Mouse (Mus musculus) thymus, postnatal 0 days (tissue): ENCODE measurements around the gene Bscl2. TPM values are rescaled to one million over a fixed set of nuclear protein-coding genes. Genes with fewer than 3 reads are reported as not detected.

ENCODE experiments used
- DNase-seq: peaks from one replicate; pipeline ENCODE4 v3.0.0-alpha.2; 2015; ENCODE audit warnings: low spot score
- polyA plus RNA-seq: library from polyadenylated mRNA; unstranded; fragments of >200 nt; fragmentation: Nextera tagmentation; extraction: Ambion mirVana; gene quantifications from 2 replicates; pipeline ENCODE4 v1.2.1, GENCODE M21; 2015

Gene Bscl2
- 54.6 and 63.0 TPM in 2 replicates for polyA plus RNA-seq

- DNase-seq: peak; percentile 84
Observed at GRCm38 (mm10) chr19:8837251-8837791, at the start of gene Bscl2. Bscl2 (plus strand) TSS chr19:8837467.

GRCm38 (mm10) chr19:8788521-8788920 lies 48.7 kb upstream of the Bscl2 start:
- no peak for DNase-seq

- DNase-seq: no peak
Observed at GRCm38 (mm10) chr19:8789171-8789570, 48.1 kb upstream of the Bscl2 start.

- DNase-seq: no peak
Observed at GRCm38 (mm10) chr19:8790171-8790570, 47.1 kb upstream of the Bscl2 start.

DNA sequence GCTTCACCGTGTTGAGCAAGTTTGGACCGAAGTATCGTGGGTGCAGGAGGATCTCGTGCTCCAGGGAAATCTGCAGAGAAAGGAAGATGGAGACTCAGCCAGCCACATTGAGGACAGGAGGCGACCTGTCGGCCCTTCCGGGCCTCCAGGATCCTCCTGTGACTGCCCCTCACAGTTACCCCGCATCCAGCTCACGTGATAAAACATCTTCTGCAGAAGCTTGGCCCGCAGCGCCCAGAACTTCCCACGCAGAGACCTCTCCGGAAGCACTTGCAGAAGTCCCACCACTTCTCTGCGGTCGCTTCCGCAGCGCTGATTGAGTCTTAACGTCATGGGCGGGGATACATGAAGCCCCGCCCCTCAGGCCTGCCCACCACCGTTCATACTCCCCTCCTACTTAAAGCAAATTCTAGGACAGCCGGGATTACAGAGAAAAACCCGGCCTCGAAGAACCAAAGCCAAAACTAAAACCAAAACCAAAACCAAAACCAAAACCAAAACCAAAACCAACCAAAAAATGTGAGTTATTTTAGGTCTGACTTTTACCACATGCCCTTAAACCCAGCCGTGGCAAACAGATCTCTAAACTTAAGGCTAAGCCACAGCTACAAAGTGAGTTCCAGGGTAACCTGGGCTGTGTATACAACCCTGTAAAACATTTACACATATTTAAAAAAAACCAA lies 38.9 kb upstream of the Bscl2 start, which contains the start of gene Polr2g:
TSS of gene Polr2g (minus strand) at position 314 of the 683 bp plus-strand sequence.
- peak; percentile 93 for DNase-seq

- DNase-seq: no peak
Observed at GRCm38 (mm10) chr19:8798947-8799315, 38.3 kb upstream of the Bscl2 start.

DNA sequence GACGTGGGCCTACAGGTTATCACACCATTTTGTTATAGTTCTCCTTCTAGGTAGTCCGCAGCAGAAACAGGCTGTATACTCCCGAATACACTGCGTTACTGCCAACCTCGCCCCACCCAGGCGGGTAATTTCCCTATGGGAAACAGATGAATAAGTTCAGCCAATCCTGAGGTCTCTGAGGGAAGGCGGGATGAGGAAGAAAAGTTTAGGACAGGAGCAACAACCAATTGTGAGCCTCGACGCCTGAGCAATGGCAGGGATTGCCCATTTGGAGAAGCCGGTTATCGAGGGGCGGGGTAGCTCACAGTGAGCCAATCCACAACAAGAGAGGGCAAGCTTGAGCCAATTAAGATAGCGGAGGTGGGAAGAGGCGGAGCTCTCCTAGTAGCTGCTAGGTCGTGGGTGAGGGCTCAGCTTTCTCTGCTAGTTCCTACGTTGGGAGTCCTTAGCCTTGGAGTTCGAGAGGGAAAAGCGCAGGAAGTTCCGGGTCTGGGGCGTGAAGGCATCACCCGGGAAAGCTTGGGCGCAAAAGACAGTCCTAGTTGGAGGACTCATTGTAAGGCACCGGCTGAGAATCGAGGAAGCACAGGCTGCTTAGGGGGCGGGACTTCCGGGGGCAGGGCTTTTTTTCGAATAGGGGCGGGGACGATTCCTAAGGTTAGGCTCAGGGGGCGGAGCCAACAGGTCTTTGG lies 35.0 kb upstream of the Bscl2 start, which contains the start of gene Zbtb3:
TSS of gene Zbtb3 (plus strand) at position 426 of the 692 bp plus-strand sequence.
- DNase-seq: peak; percentile 96

DNA sequence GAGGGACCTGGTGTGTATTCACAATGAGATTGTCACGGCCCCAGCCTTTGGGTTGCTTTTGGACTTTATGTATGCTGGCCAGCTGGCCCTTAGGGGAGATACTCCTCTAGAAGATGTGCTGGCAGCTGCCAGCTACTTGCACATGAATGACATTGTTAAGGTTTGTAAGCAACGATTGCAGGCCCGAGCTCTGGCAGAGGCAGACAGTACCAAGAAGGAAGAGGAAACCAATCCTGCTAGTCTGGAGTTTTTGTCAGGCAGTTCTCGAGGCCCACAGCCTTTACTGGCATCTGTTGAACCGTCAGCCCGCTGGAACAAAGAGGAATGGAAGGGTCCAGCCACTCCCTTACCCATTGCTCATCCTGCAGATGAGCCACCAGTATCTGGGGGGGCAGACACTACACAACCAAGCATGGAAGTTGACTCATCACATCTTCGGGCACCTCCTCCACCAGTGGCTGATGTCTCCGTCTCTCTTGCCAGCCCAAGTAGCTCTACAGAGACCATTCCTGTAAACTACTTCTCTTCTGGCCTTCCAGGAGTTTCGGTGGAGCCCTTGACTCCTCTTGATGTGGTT lies 34.0 kb upstream of the Bscl2 start:
- DNase-seq: no peak

DNA sequence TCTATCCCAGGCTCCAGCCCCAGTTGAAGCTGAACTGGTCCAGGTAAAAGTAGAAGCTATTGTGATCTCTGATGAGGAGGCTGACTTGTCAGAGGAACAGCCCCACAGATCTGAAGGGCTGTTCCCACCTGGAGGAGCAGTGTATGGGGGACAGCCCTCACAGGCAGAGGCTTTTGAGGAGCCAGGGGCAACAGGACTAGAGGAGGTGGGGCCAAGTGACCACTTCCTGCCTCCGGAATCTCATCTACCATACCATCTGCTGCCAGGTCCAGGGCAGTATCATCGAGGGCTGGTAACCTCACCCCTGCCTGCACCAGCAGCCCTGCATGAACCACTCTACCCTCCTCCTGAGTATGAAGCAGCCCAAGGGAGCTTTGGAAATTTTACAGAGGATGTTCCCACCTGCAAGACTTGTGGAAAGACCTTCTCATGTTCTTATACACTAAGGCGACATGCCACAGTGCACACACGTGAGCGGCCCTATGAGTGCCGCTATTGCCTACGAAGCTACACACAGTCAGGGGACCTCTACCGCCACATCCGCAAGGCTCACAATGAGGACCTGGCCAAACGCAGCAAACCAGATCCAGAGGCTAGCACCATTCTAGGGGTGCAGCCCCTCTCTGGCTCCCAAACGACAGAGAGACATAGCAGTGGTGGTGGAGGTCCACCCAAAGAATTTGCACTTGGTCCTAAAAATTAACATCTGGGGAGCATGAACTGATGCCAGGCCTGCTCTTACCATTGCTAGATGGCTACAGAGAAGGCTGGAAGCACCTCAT lies 33.2 kb upstream of the Bscl2 start:
- DNase-seq: no peak

DNA sequence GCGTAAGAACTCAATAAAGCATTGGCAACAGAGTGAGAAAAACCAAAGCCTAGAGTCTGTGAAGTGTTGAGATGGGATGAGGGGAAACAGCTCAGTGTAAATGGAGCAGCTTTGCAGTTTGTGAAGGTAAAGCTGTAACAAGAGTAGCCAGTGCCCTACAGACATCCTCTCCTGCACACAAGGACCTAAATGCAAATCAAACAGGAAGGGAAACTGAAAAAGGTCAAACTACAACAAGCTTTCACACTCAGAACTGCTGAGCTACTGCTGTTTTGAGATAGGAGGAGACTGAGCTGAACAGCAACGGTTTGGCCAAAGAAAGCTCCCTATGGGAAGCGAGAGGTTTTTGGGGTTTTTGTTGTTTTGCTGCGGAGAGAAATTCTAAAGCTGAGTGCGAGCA lies 30.5 kb upstream of the Bscl2 start:
- DNase-seq: no peak

DNA sequence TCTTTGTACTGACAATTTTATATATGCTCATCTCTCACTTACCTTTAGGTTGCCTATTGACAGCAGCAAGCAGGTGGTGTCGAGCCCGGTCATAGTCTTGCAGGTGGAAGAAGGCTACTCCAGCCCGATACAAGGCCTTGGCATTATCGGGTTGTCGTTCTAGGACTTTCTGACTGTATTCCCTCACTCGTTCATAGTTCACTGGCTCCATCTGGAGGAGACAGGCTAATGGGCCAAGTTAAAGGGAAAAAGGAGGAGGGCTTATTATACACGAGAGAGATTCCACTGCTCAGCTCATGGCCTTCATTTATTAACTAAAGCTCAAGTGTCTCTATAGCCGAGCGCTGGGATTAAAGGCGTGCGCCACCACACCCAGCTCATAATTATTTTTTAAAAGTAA lies 21.5 kb upstream of the Bscl2 start:
- no peak for DNase-seq

DNA sequence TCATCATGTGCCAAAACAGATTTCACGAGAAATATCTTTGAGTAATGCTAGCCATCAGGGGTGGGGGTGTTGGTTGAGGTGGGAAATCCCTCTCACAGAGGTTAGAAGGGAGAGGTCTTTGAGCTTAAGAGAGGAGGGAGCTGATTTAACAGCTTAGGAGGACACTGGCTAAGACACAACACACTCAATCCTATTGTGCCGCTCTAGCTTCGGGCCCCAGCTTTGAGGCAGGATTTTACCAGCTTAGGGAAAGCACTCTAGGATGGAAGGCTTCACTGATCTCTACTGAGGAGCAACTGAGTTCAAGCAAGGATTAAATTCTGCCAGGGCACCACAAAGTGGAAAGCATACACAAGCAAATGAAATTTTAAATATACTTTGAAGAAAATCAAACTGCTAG lies 20.3 kb upstream of the Bscl2 start:
- DNase-seq: no peak

GRCm38 (mm10) chr19:8818301-8818798 lies 18.9 kb upstream of the Bscl2 start:
- peak; percentile 18 for DNase-seq

- peak; percentile 97 for DNase-seq
Observed at GRCm38 (mm10) chr19:8818801-8819595, 18.3 kb upstream of the Bscl2 start, which contains the start of gene Ttc9c. Ttc9c (minus strand) TSS chr19:8819333.

GRCm38 (mm10) chr19:8819596-8820423 lies 17.5 kb upstream of the Bscl2 start, which contains the start of gene Hnrnpul2:
Hnrnpul2 (plus strand) TSS chr19:8820010.
- DNase-seq: peak; percentile 100

- DNase-seq: no peak
Observed at GRCm38 (mm10) chr19:8820424-8820956, 16.8 kb upstream of the Bscl2 start.

DNA sequence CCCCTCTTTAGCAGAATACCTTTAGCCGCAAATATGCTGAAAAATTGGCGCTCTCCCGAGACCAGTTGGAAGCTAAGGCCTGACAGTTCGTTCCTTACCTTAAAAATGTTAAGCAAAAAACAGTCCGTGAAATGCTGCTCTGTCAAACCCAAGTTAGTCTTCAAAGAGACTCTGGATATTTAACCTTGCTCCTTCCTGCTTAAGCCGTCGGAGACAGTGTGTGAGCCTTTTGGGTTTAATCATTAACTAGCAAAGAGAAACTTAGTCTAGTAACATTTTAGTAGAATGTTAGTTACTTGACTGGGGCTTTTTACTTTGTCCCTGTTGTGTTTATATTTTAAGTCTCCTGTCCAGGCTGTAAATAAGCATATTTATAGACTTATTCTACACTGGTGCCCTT lies 16.1 kb upstream of the Bscl2 start:
- no peak for DNase-seq

- no peak for DNase-seq
Observed at GRCm38 (mm10) chr19:8822696-8823095, 14.6 kb upstream of the Bscl2 start.

DNA sequence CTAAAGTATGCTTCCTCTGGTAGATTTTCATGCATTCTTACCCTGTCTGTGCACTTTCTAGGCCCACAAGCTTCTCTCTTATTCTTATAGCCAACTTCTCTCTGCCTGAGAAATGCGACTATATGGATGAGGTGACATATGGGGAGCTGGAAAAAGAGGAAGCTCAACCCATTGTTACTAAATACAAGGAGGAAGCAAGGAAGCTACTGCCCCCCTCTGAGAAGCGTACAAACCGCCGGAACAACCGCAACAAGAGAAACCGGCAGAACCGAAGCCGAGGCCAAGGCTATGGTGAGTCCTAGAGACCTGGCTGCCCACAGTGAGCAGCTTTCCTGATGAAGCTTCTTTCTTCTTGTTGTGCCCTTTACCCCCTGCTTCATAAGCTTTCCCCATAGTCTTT lies 7.6 kb upstream of the Bscl2 start, which contains the start of gene AC129217.1:
TSS of gene AC129217.1 (plus strand) at position 114 of the 400 bp plus-strand sequence.
- DNase-seq: no peak
